Mouse (Mus musculus): ENCODE data around the gene Ceacam2. TPM values are rescaled to one million over a fixed set of nuclear protein-coding genes. Genes with fewer than 3 reads are reported as not detected.
"Not testable (repeated sequence)": the region's sequence is repeated elsewhere in the genome, so short reads cannot be mapped to it uniquely, and the experiment has no call there.

Gene Ceacam2
- polyA plus RNA-seq, 1 experiment from 2014 or later = 0.24 TPM

- not testable (repeated sequence) for H3K36me3 ChIP-seq (ENCODE audit: control insufficient read depth, insufficient read depth, low read length); ATAC-seq (ENCODE audit: low FRiP score, low TSS enrichment); H3K9me3 ChIP-seq (ENCODE audit: control insufficient read depth, low read length); H3K27ac ChIP-seq (replicated peaks; ENCODE audit: low read depth, low read length); H3K4me2 ChIP-seq (ENCODE audit: low read length); H3K9ac ChIP-seq (replicated peaks; ENCODE audit: low read length); H3K4me3 ChIP-seq (replicated peaks; ENCODE audit: low read depth, low read length); H3K4me1 ChIP-seq (ENCODE audit: control insufficient read depth, insufficient read depth, low read length); H3K27me3 ChIP-seq (ENCODE audit: control insufficient read depth, insufficient read depth, low read length)
- WGBS = 47% methylated on average over 5 of the region's 5 CpGs
- peak; percentile 6 for DNase-seq
Observed at GRCm38 (mm10) chr7:25477091-25477751, 62.4 kb downstream of the Ceacam2 start, which contains the start of gene Ceacam1. Gene Ceacam1, minus strand, starts transcription at chr7:25477603.

- H3K27ac ChIP-seq (replicated peaks; ENCODE audit: low read depth, low read length); DNase-seq; H3K4me1 ChIP-seq (ENCODE audit: control insufficient read depth, insufficient read depth, low read length); H3K4me2 ChIP-seq (ENCODE audit: low read length); H3K9ac ChIP-seq (replicated peaks; ENCODE audit: low read length); H3K36me3 ChIP-seq (ENCODE audit: control insufficient read depth, insufficient read depth, low read length); ATAC-seq (ENCODE audit: low FRiP score, low TSS enrichment); H3K27me3 ChIP-seq (ENCODE audit: control insufficient read depth, insufficient read depth, low read length); H3K4me3 ChIP-seq (replicated peaks; ENCODE audit: low read depth, low read length); H3K9me3 ChIP-seq (ENCODE audit: control insufficient read depth, low read length): not testable (repeated sequence)
- 84% methylated on average over 6 of the region's 6 CpGs for WGBS
Observed at GRCm38 (mm10) chr7:25471821-25472220, 67.8 kb downstream of the Ceacam2 start.

Other genes with a start within 250 kb of the Ceacam2 start
- 630 and 836 TPM in 2 replicates for gene Pafah1b3, start 241.9 kb downstream of the Ceacam2 start, polyA plus RNA-seq (2014; fragmentation: Nextera tagmentation; extraction: Ambion mirVana)
- gene Prr19, start 238.4 kb downstream of the Ceacam2 start, polyA plus RNA-seq (2014; fragmentation: Nextera tagmentation; extraction: Ambion mirVana) = 3.0 and 3.2 TPM in 2 replicates
- gene Tmem145, start 233.8 kb downstream of the Ceacam2 start, polyA plus RNA-seq (2014; fragmentation: Nextera tagmentation; extraction: Ambion mirVana) = 68.6 and 77.8 TPM in 2 replicates
- gene Megf8, start 222.7 kb downstream of the Ceacam2 start, polyA plus RNA-seq (2014; fragmentation: Nextera tagmentation; extraction: Ambion mirVana) = 21.6 and 23.2 TPM in 2 replicates
- not detected in 2 replicates for gene Cnfn, start 170.1 kb downstream of the Ceacam2 start, polyA plus RNA-seq (2014; fragmentation: Nextera tagmentation; extraction: Ambion mirVana)
- gene Lipe, start 141.1 kb downstream of the Ceacam2 start, polyA plus RNA-seq (2014; fragmentation: Nextera tagmentation; extraction: Ambion mirVana) = 3.8 and 9.2 TPM in 2 replicates
- 0.29 TPM in 1 of 2 replicates, not detected in the other for gene Cxcl17, start 127.0 kb downstream of the Ceacam2 start, polyA plus RNA-seq (2014; fragmentation: Nextera tagmentation; extraction: Ambion mirVana)
- 0.24 and 0.63 TPM in 2 replicates for gene Ceacam1, start 62.3 kb downstream of the Ceacam2 start, polyA plus RNA-seq (2014; fragmentation: Nextera tagmentation; extraction: Ambion mirVana)
- gene Erich4, start 76.0 kb upstream of the Ceacam2 start, polyA plus RNA-seq (2014; fragmentation: Nextera tagmentation; extraction: Ambion mirVana) = not detected in 2 replicates
- 40.4 and 44.9 TPM in 2 replicates for gene Dmac2, start 79.6 kb upstream of the Ceacam2 start, polyA plus RNA-seq (2014; fragmentation: Nextera tagmentation; extraction: Ambion mirVana)
- gene B3gnt8, start 86.8 kb upstream of the Ceacam2 start, polyA plus RNA-seq (2014; fragmentation: Nextera tagmentation; extraction: Ambion mirVana) = 0.30 and 0.50 TPM in 2 replicates
- 40.6 and 46.3 TPM in 2 replicates for gene Bckdha, start 119.1 kb upstream of the Ceacam2 start, polyA plus RNA-seq (2014; fragmentation: Nextera tagmentation; extraction: Ambion mirVana)
- gene Exosc5, start 119.3 kb upstream of the Ceacam2 start, polyA plus RNA-seq (2014; fragmentation: Nextera tagmentation; extraction: Ambion mirVana) = 38.3 and 41.3 TPM in 2 replicates
- gene Tmem91, start 135.3 kb upstream of the Ceacam2 start, polyA plus RNA-seq (2014; fragmentation: Nextera tagmentation; extraction: Ambion mirVana) = 32.8 and 46.5 TPM in 2 replicates
- 44.3 and 47.9 TPM in 2 replicates for gene B9d2, start 140.9 kb upstream of the Ceacam2 start, polyA plus RNA-seq (2014; fragmentation: Nextera tagmentation; extraction: Ambion mirVana)
- 0.67 and 1.1 TPM in 2 replicates for gene Tgfb1, start 147.1 kb upstream of the Ceacam2 start, polyA plus RNA-seq (2014; fragmentation: Nextera tagmentation; extraction: Ambion mirVana)
- gene Ccdc97, start 179.2 kb upstream of the Ceacam2 start, polyA plus RNA-seq (2014; fragmentation: Nextera tagmentation; extraction: Ambion mirVana) = 38.3 and 47.7 TPM in 2 replicates
- 52.1 and 61.6 TPM in 2 replicates for gene Hnrnpul1, start 214.9 kb upstream of the Ceacam2 start, polyA plus RNA-seq (2014; fragmentation: Nextera tagmentation; extraction: Ambion mirVana)
- 9.3 and 20.2 TPM in 2 replicates for gene Axl, start 248.8 kb upstream of the Ceacam2 start, polyA plus RNA-seq (2014; fragmentation: Nextera tagmentation; extraction: Ambion mirVana)

Data from midbrain, embryonic 14.5 days (tissue).